Mouse (Mus musculus) lung, postnatal 0 days (tissue): ENCODE data around the gene 6030458C11Rik. TPM values are rescaled to one million over a fixed set of nuclear protein-coding genes. Genes with fewer than 3 reads are reported as not detected.

Experiments
- ATAC-seq: fragments of 200-750 bp; cut with Nextera tagmentation; 2 replicates; pipeline ENCODE4 v1.8.0; 2017; ENCODE audit warnings: moderate library complexity
- DNase-seq: peaks from one replicate; pipeline ENCODE4 v3.0.0-alpha.2; 2016; ENCODE audit warnings: low spot score
- H3K27ac ChIP-seq: fragments of 300-500 bp; sonication (generic); 2 replicates; pipeline ENCODE4 v1.5.1; 2014; ENCODE audit warnings: antibody characterized with exemption, mild to moderate bottlenecking, low read length, mixed read lengths
- H3K27me3 ChIP-seq: fragments of 300-500 bp; sonication (generic); replicated peaks from 2 replicates; pipeline ENCODE4 v1.6.1; 2014; ENCODE audit warnings: low read length, mixed read lengths; ENCODE audit not compliant: insufficient read depth
- H3K36me3 ChIP-seq: fragments of 300-500 bp; sonication (generic); 2 replicates; pipeline ENCODE4 v1.6.1; 2014; ENCODE audit warnings: low read length, mixed read lengths; ENCODE audit not compliant: insufficient read depth
- H3K4me1 ChIP-seq: fragments of 300-500 bp; sonication (generic); 2 replicates; pipeline ENCODE4 v1.6.1; 2014; ENCODE audit warnings: antibody characterized with exemption, low read depth, low read length, mixed read lengths; ENCODE audit not compliant: insufficient read depth
- H3K4me2 ChIP-seq: fragments of 300-500 bp; sonication (generic); replicated peaks from 2 replicates; pipeline ENCODE4 v1.6.1; 2014; ENCODE audit warnings: low read depth, mild to moderate bottlenecking, low read length, moderate library complexity, mixed read lengths
- H3K4me3 ChIP-seq: fragments of 300-500 bp; sonication (generic); 2 replicates; pipeline ENCODE4 v1.5.1; 2014; ENCODE audit warnings: low read depth, low read length
- H3K9ac ChIP-seq: fragments of 300-500 bp; sonication (generic); replicated peaks from 2 replicates; pipeline ENCODE4 v1.6.1; 2014; ENCODE audit warnings: low read depth, mild to moderate bottlenecking
- H3K9me3 ChIP-seq: fragments of 300-500 bp; sonication (generic); 2 replicates; pipeline ENCODE4 v1.6.1; 2016; ENCODE audit warnings: low read length, mixed read lengths
- CTCF ChIP-seq: IDR thresholded peaks from 2 replicates; pipeline ENCODE4 v1.5.1; 2016; ENCODE audit warnings: antibody characterized with exemption, mild to moderate bottlenecking
- EP300 ChIP-seq: IDR thresholded peaks from 2 replicates; pipeline ENCODE4 v1.6.1; 2016; ENCODE audit warnings: antibody characterized with exemption, mild to moderate bottlenecking, control low read depth
- WGBS: fragments of 180-500 bp; shearing (Covaris S2); extraction: QIAGEN DNeasy Blood & Tissue Kit; methylation state at CpG from one replicate; pipeline ENCODE4 v1.1.7; 2014; 5-methylcytosine and 5-hydroxymethylcytosine counted together
- polyA plus RNA-seq: library from polyadenylated mRNA; unstranded; fragments of >200 nt; fragmentation: Nextera tagmentation; extraction: Ambion mirVana; gene quantifications from 2 replicates; pipeline ENCODE4 v1.2.1, GENCODE M21; 2015

6030458C11Rik gene
- 17.4 and 17.7 TPM in 2 replicates for polyA plus RNA-seq

DNA sequence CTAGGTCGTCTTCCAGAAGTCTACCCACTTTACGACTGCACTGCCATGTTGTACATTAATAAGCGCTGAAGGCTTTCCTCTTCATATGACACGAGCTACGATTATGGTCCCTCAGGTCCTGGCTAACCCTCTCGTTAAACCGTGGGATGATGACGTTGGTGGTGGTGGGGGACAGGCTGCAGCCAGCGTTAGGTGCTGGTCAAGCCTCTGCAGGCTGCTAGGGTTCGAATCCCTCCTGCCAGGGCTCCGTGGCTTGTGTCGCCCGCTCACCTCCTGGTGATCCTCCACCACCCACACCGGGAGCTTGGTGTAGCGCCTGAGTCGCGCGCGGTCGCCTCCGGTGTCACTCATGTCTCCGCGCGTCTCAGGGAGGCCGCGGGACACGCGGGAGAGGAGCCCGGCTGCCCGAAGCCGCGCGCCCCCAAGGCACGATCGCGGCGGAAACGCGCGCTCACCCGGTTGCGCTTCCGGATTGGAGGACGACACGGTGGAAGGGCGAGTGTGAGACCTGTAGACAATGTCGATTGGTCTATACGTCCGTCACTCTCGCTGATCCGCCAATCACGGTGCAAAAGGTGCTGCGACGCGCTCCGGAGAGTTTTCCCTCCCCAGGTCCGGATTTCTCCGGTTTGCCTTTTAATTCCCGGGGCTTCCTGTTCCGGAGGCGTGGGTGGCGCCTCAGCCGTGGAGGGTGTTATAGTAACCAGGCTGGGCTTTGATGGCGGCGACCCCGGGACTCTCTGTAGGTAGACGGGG lies at the start of gene 6030458C11Rik, which contains the start of gene Drosha:
6030458C11Rik (minus strand) TSS at position 453 of the 756 bp plus-strand sequence.
Drosha (plus strand) TSS at position 619 of the 756 bp plus-strand sequence.
- peak within 1 kb of the TSS; percentile 27; the same call in 1 of the 2 replicates for H3K27ac ChIP-seq
- peak; percentile 100 for ATAC-seq
- peak within 1 kb of the TSS; percentile 85 for H3K4me2 ChIP-seq
- H3K4me3 ChIP-seq = peak within 1 kb of the TSS; percentile 64
- H3K27me3 ChIP-seq = no peaks in the 10 kb centered on the region
- WGBS = under 1% methylated on average over 67 of the region's 67 CpGs
- TF ChIP-seq EP300 = no peak
- TF ChIP-seq CTCF = no peak
- H3K9me3 ChIP-seq = no peaks in the 10 kb centered on the region
- peaks cover 3% of the 10 kb centered on the region; the same call in 1 of the 2 replicates for H3K36me3 ChIP-seq
- H3K9ac ChIP-seq = peak within 1 kb of the TSS; percentile 66
- no peaks in the 10 kb centered on the region for H3K4me1 ChIP-seq
- peak; percentile 98 for DNase-seq

DNA sequence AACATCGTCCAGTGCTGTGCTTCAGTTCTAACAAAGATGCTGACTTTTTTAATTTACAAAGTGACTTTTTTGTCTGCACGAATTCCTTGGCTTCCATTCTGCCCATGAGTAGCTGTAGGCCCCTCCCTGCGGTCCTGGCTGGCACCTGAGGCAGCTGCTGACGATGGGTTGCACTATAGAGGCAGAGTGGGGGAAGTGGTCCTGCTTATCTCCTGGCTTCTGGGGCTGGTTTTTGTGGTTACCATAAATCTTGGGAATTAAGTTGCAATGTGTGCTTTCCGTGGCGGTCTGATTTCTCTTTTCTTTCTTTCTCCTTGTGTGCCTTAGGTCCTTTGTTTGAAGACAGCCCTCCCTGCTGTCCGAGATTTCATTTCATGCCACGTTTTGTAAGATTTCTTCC lies 42.8 kb upstream of the 6030458C11Rik start:
- DNase-seq = no peak
- no peak overlapping the region for H3K9ac ChIP-seq
- no peak overlapping the region for H3K4me2 ChIP-seq
- WGBS = 78% methylated on average over 8 of the region's 8 CpGs
- no peak for ATAC-seq
- no peaks in the 10 kb centered on the region for H3K27me3 ChIP-seq
- H3K36me3 ChIP-seq = no peaks in the 10 kb centered on the region; the same call in 1 of the 2 replicates
- H3K4me1 ChIP-seq = no peaks in the 10 kb centered on the region
- TF ChIP-seq EP300 (no peak), CTCF (no peak)
- no peak overlapping the region for H3K4me3 ChIP-seq
- H3K9me3 ChIP-seq = no peaks in the 10 kb centered on the region
- H3K27ac ChIP-seq = no peak overlapping the region

- no peak overlapping the region for H3K4me2 ChIP-seq
- TF ChIP-seq CTCF (no peak), EP300 (no peak)
- H3K9ac ChIP-seq = no peak overlapping the region
- ATAC-seq (no peak), DNase-seq (no peak)
- H3K4me1 ChIP-seq = no peaks in the 10 kb centered on the region
- H3K4me3 ChIP-seq = no peak overlapping the region
- H3K36me3 ChIP-seq = peaks cover 11% of the 10 kb centered on the region; the same call in 1 of the 2 replicates
- 79% methylated on average over 7 of the region's 7 CpGs for WGBS
- H3K27me3 ChIP-seq = no peaks in the 10 kb centered on the region
- no peaks in the 10 kb centered on the region for H3K9me3 ChIP-seq
- no peak overlapping the region for H3K27ac ChIP-seq
Observed at GRCm38 (mm10) chr15:12865595-12866314, 41.3 kb upstream of the 6030458C11Rik start.

DNA sequence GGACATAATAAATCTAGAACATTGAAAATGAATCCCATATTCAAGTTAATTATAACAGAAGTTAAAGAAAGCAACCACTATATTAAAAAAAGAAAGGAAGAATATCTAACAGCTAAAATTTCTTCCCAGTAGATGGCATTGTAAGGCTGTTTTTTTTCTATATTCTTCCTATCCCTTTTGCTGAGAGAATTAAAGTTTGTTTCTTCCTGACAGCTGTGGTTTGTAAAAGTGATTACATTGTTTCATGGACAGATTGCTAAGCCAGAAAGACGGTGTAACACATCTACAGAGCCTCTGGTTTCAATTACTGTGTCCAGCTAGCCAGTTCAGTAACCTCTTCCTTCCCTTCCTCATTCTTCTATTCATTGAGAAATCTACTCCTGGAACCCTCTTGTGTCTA lies 39.2 kb upstream of the 6030458C11Rik start:
- H3K9ac ChIP-seq = no peak overlapping the region

DNA sequence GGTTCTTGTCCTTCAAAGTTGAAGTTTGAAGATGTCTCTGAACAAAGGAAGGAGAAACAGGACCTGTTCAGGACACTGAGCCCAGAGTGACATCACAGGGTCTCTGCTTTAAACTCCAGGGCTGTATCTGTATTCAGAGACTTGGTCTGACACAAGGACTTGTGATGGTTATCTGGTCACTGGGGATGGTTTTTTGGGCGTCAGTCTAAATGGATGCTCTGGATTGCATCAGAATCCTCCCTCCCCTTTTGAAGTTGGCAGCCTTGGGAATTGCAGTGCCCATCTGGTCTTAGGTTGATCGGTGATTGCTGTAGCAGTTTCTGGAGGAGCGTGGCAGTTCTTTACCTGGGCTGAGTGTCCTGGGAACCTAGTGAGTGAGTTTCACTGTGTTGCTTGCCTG lies 37.6 kb upstream of the 6030458C11Rik start:
- TF ChIP-seq EP300 (no peak), CTCF (no peak)
- peaks cover 22% of the 10 kb centered on the region; the same call in 1 of the 2 replicates for H3K36me3 ChIP-seq

More for the DNA sequence above, 39.2 kb upstream of the 6030458C11Rik start:
- no peaks in the 10 kb centered on the region for H3K27me3 ChIP-seq
- TF ChIP-seq EP300 = no peak
- TF ChIP-seq CTCF = 0 out of 2 replicates have a peak, but pooled peaks have one; percentile 8
- H3K36me3 ChIP-seq = peaks cover 12% of the 10 kb centered on the region; the same call in 1 of the 2 replicates
- WGBS = 36% methylated on average over 1 of the region's 1 CpGs
- DNase-seq (peak; percentile 64), ATAC-seq (peak; percentile 47; the same call in 1 of the 2 replicates)
- H3K4me1 ChIP-seq = no peaks in the 10 kb centered on the region
- H3K27ac ChIP-seq = no peak overlapping the region
- no peak overlapping the region for H3K4me3 ChIP-seq
- H3K4me2 ChIP-seq = no peak overlapping the region
- no peaks in the 10 kb centered on the region for H3K9me3 ChIP-seq

DNA sequence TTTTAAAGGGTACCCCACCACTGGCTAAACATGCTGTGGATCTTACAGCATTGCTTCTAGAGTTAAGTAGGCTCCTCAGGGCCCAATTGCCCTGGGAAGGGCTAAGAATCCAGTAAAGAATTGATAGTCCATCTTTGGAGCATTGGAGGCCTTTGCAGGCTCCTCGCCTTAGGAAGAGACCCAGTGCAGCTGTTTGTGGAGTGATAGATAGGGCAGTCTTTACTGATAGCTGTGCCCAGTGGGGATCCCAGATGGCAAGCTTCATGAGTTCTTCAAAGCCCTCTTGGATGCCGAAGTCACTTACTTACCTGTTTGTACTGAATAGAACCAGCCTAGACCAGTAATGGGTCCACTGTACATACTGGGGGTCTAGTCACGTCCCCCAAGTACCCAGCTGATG lies 34.2 kb upstream of the 6030458C11Rik start:
- H3K4me1 ChIP-seq = no peaks in the 10 kb centered on the region
- no peak overlapping the region for H3K9ac ChIP-seq
- H3K4me2 ChIP-seq = no peak overlapping the region
- H3K27ac ChIP-seq = no peak overlapping the region
- no peaks in the 10 kb centered on the region for H3K9me3 ChIP-seq
- H3K27me3 ChIP-seq = no peaks in the 10 kb centered on the region
- DNase-seq (no peak), ATAC-seq (no peak)
- H3K4me3 ChIP-seq = no peak overlapping the region
- no peak for TF ChIP-seq EP300
- peaks cover 33% of the 10 kb centered on the region; the same call in 1 of the 2 replicates for H3K36me3 ChIP-seq
- 91% methylated on average over 3 of the region's 3 CpGs for WGBS

More for the DNA sequence above, 37.6 kb upstream of the 6030458C11Rik start:
- ATAC-seq (no peak), DNase-seq (no peak)
- no peak overlapping the region for H3K4me3 ChIP-seq
- no peak overlapping the region for H3K4me2 ChIP-seq
- H3K9ac ChIP-seq = no peak overlapping the region
- H3K4me1 ChIP-seq = no peaks in the 10 kb centered on the region
- H3K27ac ChIP-seq = no peak overlapping the region
- H3K27me3 ChIP-seq = no peaks in the 10 kb centered on the region
- no peaks in the 10 kb centered on the region for H3K9me3 ChIP-seq
- 78% methylated on average over 3 of the region's 3 CpGs for WGBS
